Mouse (Mus musculus): ENCODE measurements around the gene Trip10.

DNA sequence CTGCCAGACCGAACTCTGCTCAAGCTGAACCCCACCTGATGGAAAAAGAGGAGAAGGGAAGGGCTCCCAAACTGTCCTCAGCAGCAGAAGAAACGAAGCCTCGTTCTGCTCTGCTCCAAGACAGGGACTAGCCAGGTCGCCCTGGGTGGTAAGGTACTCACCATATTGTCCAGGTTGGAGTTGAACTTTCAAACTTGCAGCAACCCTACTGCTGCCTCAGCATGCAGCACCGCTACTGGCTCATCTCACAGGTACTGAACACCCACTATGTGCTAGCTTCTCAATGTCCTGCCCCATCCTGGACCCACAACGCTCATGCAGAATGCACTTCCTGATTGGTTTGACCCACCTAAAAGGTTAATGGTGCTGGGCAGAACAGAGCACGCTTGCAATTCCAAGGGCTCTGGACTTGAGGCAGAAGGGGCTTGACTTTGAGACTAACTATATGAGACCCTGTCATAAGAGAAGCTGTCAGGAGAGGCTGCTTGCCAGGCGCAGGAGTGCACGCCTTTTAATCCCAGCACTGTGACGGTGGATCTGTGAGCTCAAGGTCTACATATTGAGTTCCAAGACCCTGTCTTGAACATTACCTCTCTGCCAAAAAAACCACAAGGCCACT, 3.8 kb upstream of the Trip10 start:
- no peak for TF ChIP-seq CTCF (IDR thresholded peaks at IDR 0.05; ENCODE audit: low read depth, low read length)
- TF ChIP-seq POLR2A (IDR thresholded peaks at IDR 0.05; ENCODE audit: extremely low read depth, insufficient read depth, low read length) = no peak

Measured in liver, adult 2 months (tissue).